Mouse (Mus musculus) myocyte (in vitro differentiated cells): ENCODE data around the gene 2310009B15Rik. TPM values are rescaled to one million over a fixed set of nuclear protein-coding genes. Genes with fewer than 3 reads are reported as not detected.

Experiments
- H3K27me3 ChIP-seq: one replicate; pipeline ENCODE4 v1.6.1; 2011; ENCODE audit not compliant: control insufficient read depth, insufficient read depth, insufficient read length
- H3K36me3 ChIP-seq: one replicate; pipeline ENCODE4 v1.6.1; 2011; ENCODE audit not compliant: control insufficient read depth, insufficient read depth
- H3K4me2 ChIP-seq: one replicate; pipeline ENCODE4 v1.6.1; 2011; ENCODE audit warnings: low read depth, control low read depth
- H3K4me3 ChIP-seq: one replicate; pipeline ENCODE4 v1.5.1; 2011; ENCODE audit warnings: mild to moderate bottlenecking, control low read depth, moderate library complexity
- H3K79me2 ChIP-seq: one replicate; pipeline ENCODE4 v1.6.1; 2011; ENCODE audit not compliant: control insufficient read depth, insufficient read depth
- H3ac ChIP-seq: one replicate; pipeline ENCODE4 v1.6.1; 2011; ENCODE audit not compliant: control insufficient read depth, insufficient read length
- CEBPB ChIP-seq: IDR thresholded peaks from 2 replicates; pipeline ENCODE4 v1.6.1; 2011; ENCODE audit warnings: mild to moderate bottlenecking, moderate library complexity; ENCODE audit not compliant: poor library complexity, insufficient read depth, severe bottlenecking
- E2F4 ChIP-seq: IDR thresholded peaks from one replicate; pipeline ENCODE4 v1.6.1; 2011; ENCODE audit warnings: mild to moderate bottlenecking, control low read depth, moderate library complexity; ENCODE audit not compliant: insufficient read depth
- MAX ChIP-seq: IDR thresholded peaks from one replicate; pipeline ENCODE4 v1.6.1; 2011; ENCODE audit warnings: low read depth, mild to moderate bottlenecking, control low read depth
- MYOD1 ChIP-seq, 3 experiments: IDR thresholded peaks; one replicate each; pipeline ENCODE4 v1.6.1; 2011; ENCODE audit warnings: control low read depth in 2 of 3, low read depth in 2 of 3, mild to moderate bottlenecking in 2 of 3, moderate library complexity in 1 of 3; ENCODE audit not compliant: insufficient read length in 2 of 3, control insufficient read depth in 1 of 3
- MYOG ChIP-seq, 3 experiments: IDR thresholded peaks; one replicate each; pipeline ENCODE4 v1.6.1; 2011; ENCODE audit warnings: control low read depth in 2 of 3, low read depth in 2 of 3, mild to moderate bottlenecking in 2 of 3; ENCODE audit not compliant: insufficient read length in 2 of 3, control insufficient read depth in 1 of 3, insufficient read depth in 1 of 3
- POLR2A ChIP-seq: IDR thresholded peaks from one replicate; pipeline ENCODE4 v1.6.1; 2011; ENCODE audit warnings: low read depth, mild to moderate bottlenecking, control low read depth, moderate library complexity; ENCODE audit not compliant: insufficient read length
- POLR2AphosphoS2 ChIP-seq: IDR thresholded peaks from one replicate; pipeline ENCODE4 v1.6.1; 2011; ENCODE audit warnings: low read depth, control low read depth; ENCODE audit not compliant: insufficient read length
- REST ChIP-seq: IDR thresholded peaks from one replicate; pipeline ENCODE4 v1.6.1; 2011; ENCODE audit warnings: mild to moderate bottlenecking, control low read depth, moderate library complexity; ENCODE audit not compliant: insufficient read depth, insufficient read length
- SRF ChIP-seq: IDR thresholded peaks from one replicate; pipeline ENCODE4 v1.6.1; 2011; ENCODE audit warnings: low read depth; ENCODE audit not compliant: control insufficient read depth, insufficient read length
- TCF12 ChIP-seq: IDR thresholded peaks from one replicate; pipeline ENCODE4 v1.6.1; 2011; ENCODE audit warnings: mild to moderate bottlenecking, control low read depth; ENCODE audit not compliant: poor library complexity, insufficient read depth, severe bottlenecking
- TCF3 ChIP-seq: IDR thresholded peaks from one replicate; pipeline ENCODE4 v1.6.1; 2011; ENCODE audit warnings: low read depth, control low read depth; ENCODE audit not compliant: insufficient read length
- USF1 ChIP-seq: IDR thresholded peaks from one replicate; pipeline ENCODE4 v1.6.1; 2011; ENCODE audit warnings: low read depth, mild to moderate bottlenecking, control low read depth, moderate library complexity
- polyA plus RNA-seq: library from polyadenylated mRNA; unstranded; fragments of >200 nt; fragmentation: generic; extraction: Trizol; gene quantifications from one replicate; pipeline ENCODE4 v1.2.1, GENCODE M21; 2012; ENCODE audit warnings: missing spikeins

The 2310009B15Rik gene
- polyA plus RNA-seq, 1 experiment = 66.0 TPM

- no peaks in the 10 kb centered on the region for H3K27me3 ChIP-seq
- H3K4me2 ChIP-seq = no peak overlapping the region
- TF ChIP-seq TCF12 = no peak
- TF ChIP-seq MYOG (IDR thresholded peaks at IDR 0.05; ENCODE audit: control insufficient read depth in 1 of 3, insufficient read depth in 1 of 3, insufficient read length in 2 of 3, low read depth in 2 of 3) = no peak
- no peak for TF ChIP-seq E2F4
- TF ChIP-seq USF1 = no peak
- no peak for TF ChIP-seq POLR2AphosphoS2
- TF ChIP-seq MYOD1 (IDR thresholded peaks at IDR 0.05; ENCODE audit: control insufficient read depth in 1 of 3, insufficient read length in 2 of 3, low read depth in 2 of 3) = no peak
- no peak for TF ChIP-seq CEBPB
- TF ChIP-seq POLR2A = no peak
- no peak for TF ChIP-seq TCF3
- TF ChIP-seq SRF = no peak
- TF ChIP-seq REST = no peak
- TF ChIP-seq MAX = no peak
- H3ac ChIP-seq = no peak overlapping the region
- no peaks in the 10 kb centered on the region for H3K79me2 ChIP-seq
- no peak overlapping the region for H3K4me3 ChIP-seq
- no peaks in the 10 kb centered on the region for H3K36me3 ChIP-seq
Observed at GRCm38 (mm10) chr1:138846581-138846980, 10.1 kb downstream of the 2310009B15Rik start.

DNA sequence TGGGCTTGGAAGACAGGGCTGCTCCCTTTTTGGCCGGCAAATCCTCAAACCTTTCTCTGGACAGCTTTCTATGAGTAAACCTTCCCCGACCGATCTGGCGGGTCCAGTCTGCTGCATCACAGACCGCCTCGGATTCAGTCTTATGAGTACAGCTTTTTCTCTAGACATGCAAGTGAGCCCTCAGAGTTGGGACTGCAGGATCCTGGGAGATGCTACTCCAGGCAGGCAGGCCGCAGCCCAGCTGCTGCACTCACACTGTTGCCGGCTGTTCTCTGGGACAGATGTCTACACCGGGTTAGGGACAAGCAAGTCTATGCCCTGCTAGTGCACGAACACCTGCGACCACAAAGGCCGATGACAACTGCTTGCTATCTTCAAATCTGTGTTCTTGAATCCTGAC, 10.5 kb downstream of the 2310009B15Rik start:
- TF ChIP-seq USF1 (no peak), REST (no peak), MYOD1 (IDR thresholded peaks at IDR 0.05; ENCODE audit: control insufficient read depth in 1 of 3, insufficient read length in 2 of 3, low read depth in 2 of 3) (no peak), MYOG (IDR thresholded peaks at IDR 0.05; ENCODE audit: control insufficient read depth in 1 of 3, insufficient read depth in 1 of 3, insufficient read length in 2 of 3, low read depth in 2 of 3) (no peak), E2F4 (no peak), TCF3 (no peak), MAX (no peak), SRF (no peak)
- Histone ChIP-seq H3K27me3 (no peaks in the 10 kb centered on the region), H3K79me2 (no peaks in the 10 kb centered on the region), H3ac (no peak overlapping the region), H3K36me3 (no peaks in the 10 kb centered on the region), H3K4me2 (no peak overlapping the region), H3K4me3 (no peak overlapping the region)

- H3K4me2 ChIP-seq = no peak overlapping the region
- no peak for TF ChIP-seq SRF
- TF ChIP-seq MYOG (IDR thresholded peaks at IDR 0.05; ENCODE audit: control insufficient read depth in 1 of 3, insufficient read depth in 1 of 3, insufficient read length in 2 of 3, low read depth in 2 of 3) = no peak
- no peak for TF ChIP-seq MYOD1 (IDR thresholded peaks at IDR 0.05; ENCODE audit: control insufficient read depth in 1 of 3, insufficient read length in 2 of 3, low read depth in 2 of 3)
- no peak for TF ChIP-seq MAX
- no peak for TF ChIP-seq TCF12
- TF ChIP-seq E2F4 = no peak
- H3ac ChIP-seq = no peak overlapping the region
- no peaks in the 10 kb centered on the region for H3K27me3 ChIP-seq
- no peaks in the 10 kb centered on the region for H3K36me3 ChIP-seq
- no peaks in the 10 kb centered on the region for H3K79me2 ChIP-seq
- no peak overlapping the region for H3K4me3 ChIP-seq
Observed at GRCm38 (mm10) chr1:138845481-138845880, 11.2 kb downstream of the 2310009B15Rik start.

DNA sequence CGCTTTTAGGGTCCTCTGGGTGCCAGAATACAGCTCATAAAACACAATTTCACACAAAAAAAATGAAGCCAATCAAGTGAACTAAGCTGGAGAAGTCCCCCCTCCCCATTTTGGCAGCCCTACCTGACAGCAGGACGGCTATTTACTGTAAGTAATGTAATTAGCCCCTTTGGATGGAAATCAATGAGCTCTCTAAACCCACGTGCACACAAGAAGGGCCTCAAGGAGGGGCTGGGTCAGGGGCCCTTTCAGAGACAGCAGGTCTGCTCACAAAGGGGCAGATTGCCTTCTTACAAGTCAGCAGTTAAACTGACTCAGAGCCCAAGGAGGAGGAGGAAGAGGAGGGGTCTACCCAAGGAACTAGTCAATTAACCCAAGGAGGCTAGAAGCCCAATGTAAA, 12.5 kb downstream of the 2310009B15Rik start:
- Histone ChIP-seq H3K4me2 (peak overlapping the region; percentile 75), H3K36me3 (no peaks in the 10 kb centered on the region), H3K27me3 (no peaks in the 10 kb centered on the region), H3K4me3 (peak overlapping the region; percentile 44), H3K79me2 (no peaks in the 10 kb centered on the region), H3ac (no peak overlapping the region)
- TF ChIP-seq TCF3 = no peak
- TF ChIP-seq MAX = no peak
- TF ChIP-seq TCF12 = no peak
- no peak for TF ChIP-seq CEBPB
- no peak for TF ChIP-seq SRF
- TF ChIP-seq E2F4 = no peak
- TF ChIP-seq REST = no peak
- no peak for TF ChIP-seq USF1
- no peak for TF ChIP-seq MYOD1 (IDR thresholded peaks at IDR 0.05; ENCODE audit: control insufficient read depth in 1 of 3, insufficient read length in 2 of 3, low read depth in 2 of 3)
- TF ChIP-seq MYOG (IDR thresholded peaks at IDR 0.05; ENCODE audit: control insufficient read depth in 1 of 3, insufficient read depth in 1 of 3, insufficient read length in 2 of 3, low read depth in 2 of 3) = no peak
- no peak for TF ChIP-seq POLR2AphosphoS2
- no peak for TF ChIP-seq POLR2A

DNA sequence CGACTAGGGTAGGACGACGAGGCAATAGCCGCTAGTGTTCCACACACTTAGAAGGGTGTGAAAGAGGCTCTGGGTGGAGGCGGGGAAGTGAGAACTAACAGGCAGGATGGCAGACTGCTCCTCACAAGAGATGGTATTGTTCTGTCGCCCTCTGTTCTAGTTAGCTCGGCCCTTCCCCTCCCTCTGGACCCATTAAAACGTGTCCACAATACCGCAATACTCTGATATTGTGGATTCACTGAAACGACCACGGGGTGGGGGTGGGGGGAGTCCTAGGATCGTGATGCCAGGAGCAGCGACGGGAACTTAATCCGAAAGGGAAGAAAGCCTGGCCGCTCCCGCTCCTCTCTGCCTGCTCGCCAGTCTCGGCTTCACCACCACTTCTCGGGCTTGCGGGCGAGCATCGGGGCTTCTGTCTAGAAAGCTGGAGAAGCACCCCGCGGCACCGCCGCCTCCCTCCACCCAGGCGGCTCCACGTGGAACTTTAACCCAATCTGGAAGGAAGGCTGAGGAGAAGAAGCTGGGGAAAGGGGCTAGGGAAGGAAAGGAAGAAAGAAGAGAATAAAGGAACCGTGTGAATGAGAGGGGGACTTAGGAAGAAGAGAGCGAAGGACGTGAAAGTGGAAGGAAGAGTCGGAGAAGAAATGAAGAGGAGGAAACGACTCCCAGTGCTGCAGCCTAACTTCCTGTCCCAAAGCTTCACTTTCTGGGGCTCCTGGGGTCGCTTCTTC, 13.1 kb downstream of the 2310009B15Rik start:
- no peaks in the 10 kb centered on the region for H3K36me3 ChIP-seq
- peak overlapping the region; percentile 75 for H3K4me2 ChIP-seq
- H3K79me2 ChIP-seq = no peaks in the 10 kb centered on the region
- TF ChIP-seq SRF (no peak), CEBPB (no peak), REST (no peak)
- peak overlapping the region; percentile 2 for H3ac ChIP-seq
- H3K4me3 ChIP-seq = peak overlapping the region; percentile 44
- no peaks in the 10 kb centered on the region for H3K27me3 ChIP-seq
